Mouse (Mus musculus) lung, embryonic 16.5 days (tissue): ENCODE data around the gene Gprin1. TPM values are rescaled to one million over a fixed set of nuclear protein-coding genes. Genes with fewer than 3 reads are reported as not detected.

ENCODE experiments used
- ATAC-seq: fragments of 200-750 bp; cut with Nextera tagmentation; 2 replicates; pipeline ENCODE4 v1.8.0; 2017; ENCODE audit warnings: low read depth, mild to moderate bottlenecking, moderate library complexity
- H3K27ac ChIP-seq: fragments of 300-500 bp; sonication (generic); 2 replicates; pipeline ENCODE4 v1.5.1; 2014; ENCODE audit warnings: mild to moderate bottlenecking, control low read depth, low read length
- H3K27me3 ChIP-seq: fragments of 300-500 bp; sonication (generic); 2 replicates; pipeline ENCODE4 v1.6.1; 2014; ENCODE audit warnings: low read depth, low read length, mixed read lengths; ENCODE audit not compliant: control insufficient read depth, insufficient read depth
- H3K36me3 ChIP-seq: fragments of 300-500 bp; sonication (generic); 2 replicates; pipeline ENCODE4 v1.6.1; 2014; ENCODE audit warnings: low read length; ENCODE audit not compliant: control insufficient read depth, insufficient read depth
- H3K4me1 ChIP-seq: fragments of 300-500 bp; sonication (generic); replicated peaks from 2 replicates; pipeline ENCODE4 v1.6.1; 2014; ENCODE audit warnings: low read length, mixed read lengths; ENCODE audit not compliant: control insufficient read depth, insufficient read depth
- H3K4me2 ChIP-seq: fragments of 300-500 bp; sonication (generic); 2 replicates; pipeline ENCODE4 v1.6.1; 2014; ENCODE audit warnings: low read depth, low read length, control low read depth
- H3K4me3 ChIP-seq: fragments of 300-500 bp; sonication (generic); 2 replicates; pipeline ENCODE4 v1.5.1; 2014; ENCODE audit warnings: mild to moderate bottlenecking, low read length, control low read depth
- H3K9ac ChIP-seq: fragments of 300-500 bp; sonication (generic); 2 replicates; pipeline ENCODE4 v1.6.1; 2014; ENCODE audit warnings: low read length, control low read depth
- H3K9me3 ChIP-seq: fragments of 300-500 bp; sonication (generic); 2 replicates; pipeline ENCODE4 v1.6.1; 2016; ENCODE audit warnings: low read length; ENCODE audit not compliant: control insufficient read depth
- WGBS: fragments of 180-500 bp; shearing (Covaris S2); extraction: QIAGEN DNeasy Blood & Tissue Kit; methylation state at CpG from one replicate; pipeline ENCODE4 v1.1.7; 2014; 5-methylcytosine and 5-hydroxymethylcytosine counted together
- polyA plus RNA-seq: library from polyadenylated mRNA; unstranded; fragments of >200 nt; fragmentation: Nextera tagmentation; extraction: Ambion mirVana; gene quantifications from 2 replicates; pipeline ENCODE4 v1.2.1, GENCODE M21; 2015

Gprin1 gene
- polyA plus RNA-seq: 0.05 and 0.16 TPM in 2 replicates

GRCm38 (mm10) chr13:54749864-54750411 lies at the start of gene Gprin1:
Gprin1 (minus strand) TSS chr13:54749874.
- peak; percentile 54 for ATAC-seq
- Histone ChIP-seq H3K9me3 (no peaks in the 10 kb centered on the region), H3K27ac (no peak within 1 kb of the TSS), H3K36me3 (no peaks in the 10 kb centered on the region), H3K4me1 (peaks cover 7% of the 10 kb centered on the region; the same call in 1 of the 2 replicates), H3K4me3 (peak within 1 kb of the TSS; percentile 58), H3K4me2 (peak within 1 kb of the TSS; percentile 95), H3K27me3 (peaks cover 25% of the 10 kb centered on the region), H3K9ac (no peak within 1 kb of the TSS)
- WGBS: 2% methylated on average over 26 of the region's 29 CpGs

- no peak overlapping the region for H3K27ac ChIP-seq
- H3K9ac ChIP-seq: no peak overlapping the region
- 57% methylated on average over 10 of the region's 10 CpGs for WGBS
- H3K27me3 ChIP-seq: no peaks in the 10 kb centered on the region
- no peaks in the 10 kb centered on the region for H3K9me3 ChIP-seq
- H3K36me3 ChIP-seq: no peaks in the 10 kb centered on the region
- H3K4me2 ChIP-seq: no peak overlapping the region
- no peak for ATAC-seq
- no peaks in the 10 kb centered on the region for H3K4me1 ChIP-seq
- no peak overlapping the region for H3K4me3 ChIP-seq
These were observed 49.1 kb upstream of the Gprin1 start for GRCm38 (mm10) chr13:54798740-54799139.

GRCm38 (mm10) chr13:54797861-54798643 lies 48.4 kb upstream of the Gprin1 start:
- Histone ChIP-seq H3K27ac (no peak overlapping the region), H3K9ac (no peak overlapping the region), H3K36me3 (no peaks in the 10 kb centered on the region), H3K4me2 (no peak overlapping the region), H3K4me1 (no peaks in the 10 kb centered on the region), H3K27me3 (no peaks in the 10 kb centered on the region), H3K4me3 (no peak overlapping the region), H3K9me3 (no peaks in the 10 kb centered on the region)
- no peak for ATAC-seq
- WGBS: 62% methylated on average over 16 of the region's 16 CpGs

GRCm38 (mm10) chr13:54797356-54797755 lies 47.7 kb upstream of the Gprin1 start:
- Histone ChIP-seq H3K27ac (no peak overlapping the region), H3K4me1 (no peaks in the 10 kb centered on the region), H3K27me3 (no peaks in the 10 kb centered on the region), H3K9me3 (no peaks in the 10 kb centered on the region), H3K4me3 (no peak overlapping the region), H3K9ac (no peak overlapping the region), H3K36me3 (no peaks in the 10 kb centered on the region), H3K4me2 (no peak overlapping the region)
- ATAC-seq: no peak
- WGBS: 33% methylated on average over 4 of the region's 4 CpGs

GRCm38 (mm10) chr13:54794843-54795242 lies 45.2 kb upstream of the Gprin1 start:
- Histone ChIP-seq H3K9me3 (no peaks in the 10 kb centered on the region), H3K4me1 (peaks cover 7% of the 10 kb centered on the region), H3K4me2 (no peak overlapping the region), H3K36me3 (no peaks in the 10 kb centered on the region), H3K27me3 (peaks cover 4% of the 10 kb centered on the region; the same call in 1 of the 2 replicates), H3K27ac (no peak overlapping the region), H3K9ac (no peak overlapping the region), H3K4me3 (no peak overlapping the region)
- 23% methylated on average over 5 of the region's 5 CpGs for WGBS
- ATAC-seq: no peak

- Histone ChIP-seq H3K4me1 (peaks cover 7% of the 10 kb centered on the region), H3K27ac (no peak overlapping the region), H3K4me2 (no peak overlapping the region), H3K9me3 (no peaks in the 10 kb centered on the region), H3K36me3 (no peaks in the 10 kb centered on the region), H3K27me3 (peaks cover 4% of the 10 kb centered on the region; the same call in 1 of the 2 replicates), H3K9ac (no peak overlapping the region), H3K4me3 (no peak overlapping the region)
- no peak for ATAC-seq
- 59% methylated on average over 16 of the region's 16 CpGs for WGBS
These were observed 44.4 kb upstream of the Gprin1 start for GRCm38 (mm10) chr13:54794002-54794577.

- Histone ChIP-seq H3K9ac (no peak overlapping the region), H3K9me3 (no peaks in the 10 kb centered on the region), H3K4me3 (no peak overlapping the region), H3K4me2 (no peak overlapping the region), H3K4me1 (peaks cover 7% of the 10 kb centered on the region), H3K27ac (no peak overlapping the region), H3K36me3 (no peaks in the 10 kb centered on the region), H3K27me3 (peaks cover 4% of the 10 kb centered on the region; the same call in 1 of the 2 replicates)
- ATAC-seq: no peak
- 20% methylated on average over 21 of the region's 21 CpGs for WGBS
These were observed 42.9 kb upstream of the Gprin1 start for GRCm38 (mm10) chr13:54792259-54793230.

GRCm38 (mm10) chr13:54789561-54790397 lies 40.1 kb upstream of the Gprin1 start:
- peak overlapping the region; percentile 53 for H3K9ac ChIP-seq
- H3K27me3 ChIP-seq: peaks cover 4% of the 10 kb centered on the region; the same call in 1 of the 2 replicates

More at GRCm38 (mm10) chr13:54789561-54790397, 40.1 kb upstream of the Gprin1 start:
- Histone ChIP-seq H3K36me3 (no peaks in the 10 kb centered on the region), H3K9me3 (no peaks in the 10 kb centered on the region), H3K4me1 (peaks cover 7% of the 10 kb centered on the region), H3K27ac (peak overlapping the region; percentile 15), H3K4me2 (peak overlapping the region; percentile 99), H3K4me3 (peak overlapping the region; percentile 62)
- peak; percentile 45 for ATAC-seq
- WGBS: under 1% methylated on average over 38 of the region's 38 CpGs
